Mouse (Mus musculus): Measurements from ENCODE around the gene H2-K1.

- TF ChIP-seq POLR2A (IDR thresholded peaks at IDR 0.05; ENCODE audit: low read depth, low read length) (no peak), RCOR1 (conservative IDR thresholded peaks at IDR 0.05; ENCODE audit: low read depth, low read length) (no peak), CTCF (conservative IDR thresholded peaks at IDR 0.05 in 1 of 2, IDR thresholded peaks at IDR 0.05 in 1 of 2; ENCODE audit: low read depth in 2 of 2, low read length in 2 of 2) (no peak), JUND (conservative IDR thresholded peaks at IDR 0.05; ENCODE audit: low read depth, low read length) (no peak), MYC (IDR thresholded peaks at IDR 0.05; ENCODE audit: low read depth, low read length) (no peak), ZKSCAN1 (IDR thresholded peaks at IDR 0.05; ENCODE audit: borderline replicate concordance, low read depth, low read length) (no peak), HCFC1 (IDR thresholded peaks at IDR 0.05; ENCODE audit: low read depth, low read length) (no peak), CHD2 (IDR thresholded peaks at IDR 0.05; ENCODE audit: low read length) (no peak), NELFE (IDR thresholded peaks at IDR 0.05; ENCODE audit: low read depth, low read length) (no peak), RAD21 (IDR thresholded peaks at IDR 0.05; ENCODE audit: low read depth, low read length) (no peak), ZC3H11A (IDR thresholded peaks at IDR 0.05; ENCODE audit: low read depth, low read length) (no peak), ELF1 (IDR thresholded peaks at IDR 0.05; ENCODE audit: low read depth, low read length) (no peak)
Observed at GRCm38 (mm10) chr17:34029890-34030595, 29.9 kb upstream of the H2-K1 start.
